Mouse (Mus musculus): ENCODE measurements at regions not wholly inside any gene's neighbourhood (a gene's known extent, or its start where the extent isn't known, plus 50 kb on each side); places are given as distances from the start of the nearest gene placed in this dataset.

GRCm38 (mm10) chr5:39000643-39001042 is 124.0 kb upstream of the Clnk start:
- DNase-seq = no peak

GRCm38 (mm10) chr5:38999700-39000099 is 123.1 kb upstream of the Clnk start:
- no peak for DNase-seq

- no peak for DNase-seq
These were observed 96.0 kb upstream of the Clnk start for GRCm38 (mm10) chr5:38972397-38973159.

GRCm38 (mm10) chr5:38970497-38970896 is 93.9 kb upstream of the Clnk start:
- no peak for DNase-seq

- no peak for DNase-seq
These were observed 90.4 kb upstream of the Clnk start for GRCm38 (mm10) chr5:38967010-38967409.

- no peak for DNase-seq
These were observed 87.8 kb upstream of the Clnk start for GRCm38 (mm10) chr5:38964445-38964844.

- DNase-seq = no peak
These were observed 74.1 kb upstream of the Clnk start for GRCm38 (mm10) chr5:38950520-38951288.

- DNase-seq = no peak
These were observed 69.5 kb upstream of the Clnk start for GRCm38 (mm10) chr5:38945903-38946686.

- no peak for DNase-seq
These were observed 55.9 kb upstream of the Clnk start for GRCm38 (mm10) chr5:38932382-38933079.

- no peak for DNase-seq
These were observed 50.4 kb upstream of the Clnk start for GRCm38 (mm10) chr5:38927051-38927450.

All from kidney, adult 11 months (tissue).